Mouse (Mus musculus): ENCODE measurements around the gene Ppat. TPM values are rescaled to one million over a fixed set of nuclear protein-coding genes. Genes with fewer than 3 reads are reported as not detected.

Gene Ppat
- total RNA-seq, 1 experiment, result 90.3 TPM

GRCm38 (mm10) chr5:76953794-76954193, 2.4 kb upstream of the Ppat start:
- H3K4me1 ChIP-seq (ENCODE audit: control insufficient read depth in 2 of 2, insufficient read depth in 2 of 2, low read length in 2 of 2, poor library complexity in 1 of 2), result peaks cover 3 to 9% of the 10 kb centered on the region in 2 experiments; a peak in 2 of 4 replicates
- DNase-seq (ENCODE audit: low read depth, low spot score), result no peak
- in situ Hi-C loops (cut with MboI; ENCODE audit: low sequenced_read_pairs in 2 of 2, unreplicated experiment in 2 of 2), result no loop called here
- H3K36me3 ChIP-seq (ENCODE audit: control insufficient read depth, insufficient read depth, low read length, poor library complexity, severe bottlenecking), result peaks cover 31% of the 10 kb centered on the region
- TF ChIP-seq ZC3H11A (IDR thresholded peaks at IDR 0.05; ENCODE audit: borderline replicate concordance, low read depth, low read length), result no peak
- no peak for TF ChIP-seq CHD2 (IDR thresholded peaks at IDR 0.05; ENCODE audit: low read depth, low read length)
- peak overlapping the region; percentile 61; the same call in 1 of the 2 replicates for H3K9ac ChIP-seq (ENCODE audit: insufficient read depth, low read depth, low read length, poor library complexity, severe bottlenecking)
- no peak overlapping the region; a peak in 1 of 4 replicates for H3K4me3 ChIP-seq (ENCODE audit: insufficient read depth in 1 of 2, low read depth in 1 of 2, low read length in 2 of 2, poor library complexity in 1 of 2, severe bottlenecking in 1 of 2)
- H3K9me3 ChIP-seq (ENCODE audit: control insufficient read depth, insufficient read depth, low read depth, low read length), result no peaks in the 10 kb centered on the region
- H3K27ac ChIP-seq (ENCODE audit: insufficient read depth, low read depth, low read length, poor library complexity, severe bottlenecking), result no peak overlapping the region; the same call in 1 of the 2 replicates

- H3K4me1 ChIP-seq (ENCODE audit: control insufficient read depth in 2 of 2, insufficient read depth in 2 of 2, low read length in 2 of 2, poor library complexity in 1 of 2), result peaks cover 3 to 8% of the 10 kb centered on the region in 2 experiments; a peak in 2 of 4 replicates
- peak overlapping the region; percentile 92 for H3K9ac ChIP-seq (ENCODE audit: insufficient read depth, low read depth, low read length, poor library complexity, severe bottlenecking)
- H3K27ac ChIP-seq (ENCODE audit: insufficient read depth, low read depth, low read length, poor library complexity, severe bottlenecking), result peak overlapping the region; percentile 83; the same call in 1 of the 2 replicates
- no peaks in the 10 kb centered on the region for H3K9me3 ChIP-seq (ENCODE audit: control insufficient read depth, insufficient read depth, low read depth, low read length)
- TF ChIP-seq ZNF384 (IDR thresholded peaks at IDR 0.05; ENCODE audit: low read depth, low read length), result no peak
- no peak for TF ChIP-seq HCFC1 (IDR thresholded peaks at IDR 0.05; ENCODE audit: borderline replicate concordance, insufficient read depth, low read length)
- no peak for TF ChIP-seq CHD2 (IDR thresholded peaks at IDR 0.05; ENCODE audit: low read depth, low read length)
- no peak for TF ChIP-seq ZC3H11A (IDR thresholded peaks at IDR 0.05; ENCODE audit: borderline replicate concordance, low read depth, low read length)
- no peak for TF ChIP-seq MAFK (IDR thresholded peaks at IDR 0.05; ENCODE audit: insufficient read depth, low read depth, low read length)
- H3K4me3 ChIP-seq (ENCODE audit: insufficient read depth in 1 of 2, low read depth in 1 of 2, low read length in 2 of 2, poor library complexity in 1 of 2, severe bottlenecking in 1 of 2), result peak overlapping the region; percentile 83 to 88
- in situ Hi-C loops (cut with MboI; ENCODE audit: low sequenced_read_pairs in 2 of 2, unreplicated experiment in 2 of 2), result no loop called here
- peak; percentile 36 for DNase-seq (ENCODE audit: low read depth, low spot score)
- peaks cover 24% of the 10 kb centered on the region for H3K36me3 ChIP-seq (ENCODE audit: control insufficient read depth, insufficient read depth, low read length, poor library complexity, severe bottlenecking)
These were observed 998 bp upstream of the Ppat start for GRCm38 (mm10) chr5:76952112-76953040.

GRCm38 (mm10) chr5:76950343-76951105, 854 bp downstream of the Ppat start:
- in situ Hi-C loops (cut with MboI; ENCODE audit: low sequenced_read_pairs in 2 of 2, unreplicated experiment in 2 of 2), result no loop called here
- peaks cover 3 to 11% of the 10 kb centered on the region in 2 experiments; a peak in 2 of 4 replicates for H3K4me1 ChIP-seq (ENCODE audit: control insufficient read depth in 2 of 2, insufficient read depth in 2 of 2, low read length in 2 of 2, poor library complexity in 1 of 2)
- H3K36me3 ChIP-seq (ENCODE audit: control insufficient read depth, insufficient read depth, low read length, poor library complexity, severe bottlenecking), result peaks cover 17% of the 10 kb centered on the region

DNA sequence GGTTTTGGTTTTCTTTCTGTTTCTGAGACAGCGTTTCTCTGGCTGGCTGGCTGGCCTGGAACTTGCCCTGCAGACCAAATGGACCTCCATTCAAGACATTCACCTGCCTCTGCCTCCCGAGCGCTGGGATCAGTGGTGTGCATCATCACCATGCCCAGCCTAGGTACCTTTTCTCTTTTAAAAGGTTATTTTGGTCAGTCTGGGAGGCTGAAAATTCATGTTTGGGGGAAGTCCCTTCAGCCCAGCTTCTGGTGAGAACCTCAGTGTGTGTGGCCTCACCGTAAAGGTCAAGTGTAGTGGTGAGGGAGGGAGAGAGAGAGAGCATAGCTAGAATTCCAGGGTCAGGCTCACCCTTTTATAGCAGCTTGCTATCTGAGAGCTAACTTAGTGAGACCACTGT, 3.6 kb downstream of the Ppat start:
- Histone ChIP-seq H3K27ac (ENCODE audit: insufficient read depth, low read depth, low read length, poor library complexity, severe bottlenecking) (no peak overlapping the region), H3K9ac (ENCODE audit: insufficient read depth, low read depth, low read length, poor library complexity, severe bottlenecking) (no peak overlapping the region), H3K9me3 (ENCODE audit: control insufficient read depth, insufficient read depth, low read depth, low read length) (no peaks in the 10 kb centered on the region), H3K36me3 (ENCODE audit: control insufficient read depth, insufficient read depth, low read length, poor library complexity, severe bottlenecking) (peaks cover 7% of the 10 kb centered on the region), H3K4me1 (ENCODE audit: control insufficient read depth in 2 of 2, insufficient read depth in 2 of 2, low read length in 2 of 2, poor library complexity in 1 of 2) (peaks cover 4% of the 10 kb centered on the region in 2 experiments; a peak in 2 of 4 replicates), H3K4me3 (ENCODE audit: insufficient read depth in 1 of 2, low read depth in 1 of 2, low read length in 2 of 2, poor library complexity in 1 of 2, severe bottlenecking in 1 of 2) (no peak overlapping the region)
- TF ChIP-seq MAFK (IDR thresholded peaks at IDR 0.05; ENCODE audit: insufficient read depth, low read depth, low read length), result no peak
- no peak for TF ChIP-seq HCFC1 (IDR thresholded peaks at IDR 0.05; ENCODE audit: borderline replicate concordance, insufficient read depth, low read length)
- no peak for TF ChIP-seq CHD2 (IDR thresholded peaks at IDR 0.05; ENCODE audit: low read depth, low read length)
- TF ChIP-seq ZNF384 (IDR thresholded peaks at IDR 0.05; ENCODE audit: low read depth, low read length), result no peak
- no peak for TF ChIP-seq ZC3H11A (IDR thresholded peaks at IDR 0.05; ENCODE audit: borderline replicate concordance, low read depth, low read length)
- in situ Hi-C loops (cut with MboI; ENCODE audit: low sequenced_read_pairs in 2 of 2, unreplicated experiment in 2 of 2), result no loop called here
- DNase-seq (ENCODE audit: low read depth, low spot score), result no peak

More at GRCm38 (mm10) chr5:76950343-76951105, 854 bp downstream of the Ppat start:
- H3K9me3 ChIP-seq (ENCODE audit: control insufficient read depth, insufficient read depth, low read depth, low read length), result no peaks in the 10 kb centered on the region
- DNase-seq (ENCODE audit: low read depth, low spot score), result no peak
- TF ChIP-seq ZC3H11A (IDR thresholded peaks at IDR 0.05; ENCODE audit: borderline replicate concordance, low read depth, low read length), result no peak
- TF ChIP-seq ZNF384 (IDR thresholded peaks at IDR 0.05; ENCODE audit: low read depth, low read length), result no peak
- no peak for TF ChIP-seq CHD2 (IDR thresholded peaks at IDR 0.05; ENCODE audit: low read depth, low read length)
- no peak for TF ChIP-seq MAFK (IDR thresholded peaks at IDR 0.05; ENCODE audit: insufficient read depth, low read depth, low read length)
- no peak for TF ChIP-seq HCFC1 (IDR thresholded peaks at IDR 0.05; ENCODE audit: borderline replicate concordance, insufficient read depth, low read length)
- peak overlapping the region; percentile 87 for H3K9ac ChIP-seq (ENCODE audit: insufficient read depth, low read depth, low read length, poor library complexity, severe bottlenecking)
- peak overlapping the region; percentile 55 for H3K27ac ChIP-seq (ENCODE audit: insufficient read depth, low read depth, low read length, poor library complexity, severe bottlenecking)
- peak overlapping the region; percentile 76 to 83 for H3K4me3 ChIP-seq (ENCODE audit: insufficient read depth in 1 of 2, low read depth in 1 of 2, low read length in 2 of 2, poor library complexity in 1 of 2, severe bottlenecking in 1 of 2)
